Mouse (Mus musculus) neutrophil, adult 5-6 weeks (primary cell): ENCODE data around the gene Cacna1h. TPM values are rescaled to one million over a fixed set of nuclear protein-coding genes. Genes with fewer than 3 reads are reported as not detected.

ENCODE experiments used
- ATAC-seq: fragments of 151-379, 151-347 bp; 2 replicates; pipeline ENCODE4 v1.8.0; 2017; ENCODE audit warnings: mild to moderate bottlenecking, moderate TSS enrichment; ENCODE audit not compliant: insufficient number of reproducible peaks, poor library complexity, low FRiP score, severe bottlenecking; ENCODE audit errors: extremely low read depth
- total RNA-seq: library from RNA; stranded (forward); fragments of 200-1000 nt; gene quantifications from 2 replicates; pipeline ENCODE4 v1.2.3, GENCODE M21; 2017

The Cacna1h gene
- total RNA-seq, 1 experiment from 2014 or later: 1.5 TPM

DNA sequence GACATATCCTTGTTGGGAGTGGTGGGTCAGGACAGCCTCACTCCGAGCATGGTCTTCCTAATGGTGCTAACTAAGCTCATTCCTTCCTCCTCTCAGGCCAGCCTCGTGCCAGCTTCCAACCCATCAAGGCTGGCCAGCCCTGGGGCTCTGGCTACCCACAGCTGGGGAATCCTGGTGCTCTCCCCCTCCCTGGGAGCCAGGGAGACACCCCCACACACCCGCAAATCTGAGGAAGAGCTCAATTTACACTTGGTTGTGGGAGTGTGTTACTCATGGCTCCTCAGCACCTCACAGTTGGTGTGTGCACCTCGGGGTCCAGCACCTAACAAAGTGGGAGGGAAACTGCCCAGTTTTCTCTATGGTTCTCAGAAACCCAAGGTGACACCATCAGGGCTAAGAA, 22.3 kb downstream of the Cacna1h start:
- ATAC-seq: no peak

DNA sequence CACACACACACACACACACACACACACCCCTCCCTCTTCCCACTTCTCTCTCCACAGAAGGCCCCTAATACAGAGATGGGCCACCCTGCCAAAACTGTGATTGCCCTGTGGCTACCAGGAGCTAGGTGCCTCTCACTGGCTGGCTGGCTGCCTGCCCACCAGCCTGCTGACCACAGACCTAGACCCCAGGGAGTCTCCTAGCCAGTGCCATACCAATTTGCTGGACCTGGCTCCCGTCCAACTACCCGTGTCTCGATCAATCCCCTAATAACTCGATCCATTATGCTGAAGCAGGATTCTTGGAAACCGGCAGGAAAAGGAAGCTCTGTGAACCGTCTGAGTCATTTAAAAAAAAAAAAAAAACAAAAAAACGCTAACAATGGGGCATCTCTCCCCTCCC, 22.8 kb downstream of the Cacna1h start:
- no peak for ATAC-seq

DNA sequence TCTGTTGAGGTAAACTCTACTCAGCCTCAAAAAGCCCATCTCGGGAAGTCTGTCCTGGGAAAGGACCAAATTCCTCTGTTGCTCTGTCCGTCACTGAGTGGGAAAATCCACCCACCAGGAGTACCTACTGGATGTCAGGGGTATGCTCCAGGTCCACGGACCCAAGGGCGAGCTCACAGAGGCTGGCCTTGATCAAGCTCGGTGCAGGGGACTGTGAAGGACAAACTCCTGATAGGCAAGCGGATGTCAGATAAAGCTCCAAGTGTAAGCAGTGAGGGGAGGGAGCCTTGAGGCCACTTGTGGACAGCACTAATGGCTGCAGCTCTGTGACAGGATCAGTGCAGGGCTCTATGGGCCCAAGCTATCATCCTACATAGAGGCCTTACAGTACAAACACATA, 23.4 kb downstream of the Cacna1h start:
- no peak for ATAC-seq

DNA sequence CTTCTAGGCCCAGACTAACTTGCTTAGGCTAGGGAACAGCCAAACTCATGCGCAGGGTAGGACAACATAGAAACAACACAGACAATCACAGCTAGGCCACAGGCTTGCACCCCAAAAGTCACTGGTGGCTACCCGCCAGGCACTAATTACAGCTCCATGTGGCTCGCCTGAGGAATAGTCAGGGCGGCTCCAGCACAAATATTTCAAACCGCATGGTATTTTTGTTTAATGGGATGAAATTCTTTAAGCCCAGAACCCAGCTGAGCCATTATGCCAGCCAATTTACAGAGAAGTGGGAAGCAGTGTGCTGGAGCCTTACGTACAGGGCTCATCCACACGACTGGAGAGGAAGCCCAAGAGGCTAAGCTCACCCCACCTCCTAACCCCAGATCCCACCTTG, 24.0 kb downstream of the Cacna1h start:
- ATAC-seq: no peak

DNA sequence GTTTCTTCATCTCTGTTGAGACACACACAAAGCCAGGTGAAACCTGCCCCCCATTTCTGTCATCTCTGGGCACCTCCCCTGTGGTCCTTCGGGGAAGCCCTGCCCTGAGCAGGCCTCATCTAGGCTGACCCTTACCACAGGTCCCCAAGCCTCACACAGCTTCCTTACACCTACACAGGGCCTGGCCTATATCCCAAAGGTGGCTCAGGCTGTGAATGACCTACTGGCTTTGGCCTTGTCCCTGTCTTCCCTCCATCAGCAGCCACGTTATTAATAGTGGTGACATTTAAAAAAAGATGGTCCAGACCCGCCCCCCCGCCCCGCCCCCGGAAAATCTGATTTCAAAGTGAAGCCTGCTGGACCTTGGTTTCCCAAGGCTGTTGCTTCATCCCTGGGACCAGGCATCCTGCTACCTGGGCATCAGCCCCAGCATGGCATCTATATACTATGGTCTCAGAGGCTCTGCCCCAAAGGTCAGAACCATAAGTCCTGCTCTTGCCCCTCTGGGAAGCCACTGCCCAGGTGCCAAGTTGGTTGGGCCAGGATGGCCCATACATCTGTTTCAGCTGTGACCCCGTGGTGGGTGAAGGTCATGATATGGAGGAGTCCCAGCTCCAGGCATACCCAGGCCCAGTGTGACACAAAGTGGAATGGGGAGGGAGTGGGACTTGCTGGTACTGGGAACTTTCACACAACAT, 25.1 kb downstream of the Cacna1h start:
- ATAC-seq: no peak

DNA sequence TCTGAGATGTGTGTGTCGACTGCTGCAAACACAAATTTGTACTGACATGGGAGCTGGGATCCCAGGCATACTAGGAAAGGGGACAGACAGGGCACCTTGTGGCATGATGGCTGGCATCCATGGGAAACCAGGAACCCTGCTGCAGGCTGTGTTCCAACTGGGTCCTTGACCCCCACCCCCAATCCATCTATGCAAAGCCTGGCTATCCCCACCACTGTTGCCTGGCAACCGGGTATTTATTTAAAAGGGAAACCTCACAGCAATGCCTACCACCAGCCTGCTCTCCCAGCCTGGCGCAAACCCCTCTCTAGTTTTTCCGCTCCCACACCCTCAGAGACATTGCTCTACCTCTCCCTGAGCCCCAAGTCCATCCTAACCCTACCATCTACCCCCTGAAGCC, 26.2 kb downstream of the Cacna1h start:
- ATAC-seq: no peak

DNA sequence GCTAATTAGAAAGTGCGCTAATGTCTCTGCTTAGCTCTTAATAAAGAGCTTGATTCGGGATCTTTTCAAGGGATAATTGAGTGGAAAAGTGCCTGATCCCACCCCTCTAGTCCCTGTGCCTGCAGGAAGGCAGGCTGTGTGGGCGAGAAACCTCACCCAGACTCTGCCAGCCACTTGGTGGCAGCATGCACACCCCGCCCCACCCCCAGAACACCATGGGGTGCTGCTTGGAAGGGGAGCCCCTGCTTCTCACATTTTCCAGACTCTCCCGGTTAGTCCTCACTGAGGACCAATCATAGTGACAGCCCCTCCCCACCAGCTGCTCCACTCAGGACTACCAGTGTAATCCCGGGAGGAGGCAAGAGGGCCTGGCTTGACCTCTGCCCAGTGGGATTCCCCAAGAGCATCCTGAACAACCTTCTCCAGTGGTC, 27.6 kb downstream of the Cacna1h start:
- no peak for ATAC-seq

DNA sequence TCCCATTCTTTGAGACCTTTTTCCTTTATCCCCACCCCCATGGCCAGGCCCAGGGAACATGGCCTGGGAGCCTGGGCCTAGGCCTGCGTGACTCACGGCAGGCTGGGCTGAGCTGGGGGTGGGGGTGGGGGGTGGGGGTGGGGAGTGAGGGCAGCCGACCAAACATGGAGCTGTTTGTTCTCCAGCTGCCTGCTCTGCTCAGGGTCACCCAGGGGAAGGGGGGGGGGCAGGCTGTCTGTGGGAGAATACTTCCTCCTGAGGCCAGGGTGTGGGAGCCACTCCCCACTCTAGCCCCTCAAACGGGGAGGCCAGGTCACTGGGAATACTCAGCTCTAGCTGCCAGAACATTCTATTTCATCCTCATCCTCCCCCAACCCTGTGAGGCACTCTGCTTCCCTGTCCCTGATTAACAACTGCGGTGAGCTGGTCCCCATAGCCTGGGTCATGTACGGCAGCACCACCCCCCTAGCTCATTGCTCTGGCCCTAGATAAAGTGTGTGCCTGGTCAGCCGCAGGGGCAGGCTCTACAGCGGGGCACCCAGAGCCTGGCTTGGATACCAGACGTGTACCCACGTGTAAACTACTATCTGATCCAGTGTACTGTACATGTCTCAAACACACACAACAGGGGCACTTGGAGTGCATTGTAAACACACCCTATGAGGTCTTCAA, 28.2 kb downstream of the Cacna1h start:
- no peak for ATAC-seq

DNA sequence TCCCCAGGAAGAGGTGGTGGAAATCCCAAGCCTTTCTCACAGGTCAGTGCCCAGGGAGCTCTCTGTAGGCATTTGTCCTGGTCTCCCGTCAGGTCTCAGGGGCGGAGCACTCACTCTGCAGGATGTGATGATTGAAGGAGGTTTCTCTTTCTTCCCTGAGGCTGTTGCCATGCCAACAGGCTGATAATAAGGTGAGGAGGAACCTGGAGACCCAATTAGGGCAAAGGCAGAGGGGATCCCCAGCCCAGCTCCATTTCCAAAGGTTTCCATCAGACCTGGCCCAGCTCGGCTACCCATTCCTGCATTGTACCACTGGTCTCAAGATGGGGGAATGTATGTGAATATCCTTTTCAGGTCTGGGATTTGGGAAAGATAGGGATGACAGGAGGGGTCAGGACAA, 29.4 kb downstream of the Cacna1h start:
- no peak for ATAC-seq

DNA sequence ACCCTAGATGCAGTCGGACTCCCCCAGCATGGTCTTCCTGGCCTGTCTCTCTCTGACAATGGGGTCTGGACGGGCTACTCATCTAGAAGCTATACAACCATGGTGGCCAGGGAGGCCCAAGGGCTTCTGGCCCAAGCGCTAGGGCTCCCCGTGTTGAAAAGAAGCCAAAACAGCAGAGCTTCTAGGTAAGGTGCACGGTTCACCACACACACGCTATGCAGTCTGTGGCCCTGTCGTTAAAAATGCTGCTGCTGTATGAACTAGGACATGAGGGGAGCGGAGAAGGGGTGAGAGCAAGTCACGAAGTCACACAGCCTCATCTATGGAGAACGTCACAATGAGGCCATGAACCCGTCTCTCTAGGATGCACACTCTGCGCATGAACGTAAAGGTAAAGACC, 31.4 kb downstream of the Cacna1h start:
- ATAC-seq: no peak

DNA sequence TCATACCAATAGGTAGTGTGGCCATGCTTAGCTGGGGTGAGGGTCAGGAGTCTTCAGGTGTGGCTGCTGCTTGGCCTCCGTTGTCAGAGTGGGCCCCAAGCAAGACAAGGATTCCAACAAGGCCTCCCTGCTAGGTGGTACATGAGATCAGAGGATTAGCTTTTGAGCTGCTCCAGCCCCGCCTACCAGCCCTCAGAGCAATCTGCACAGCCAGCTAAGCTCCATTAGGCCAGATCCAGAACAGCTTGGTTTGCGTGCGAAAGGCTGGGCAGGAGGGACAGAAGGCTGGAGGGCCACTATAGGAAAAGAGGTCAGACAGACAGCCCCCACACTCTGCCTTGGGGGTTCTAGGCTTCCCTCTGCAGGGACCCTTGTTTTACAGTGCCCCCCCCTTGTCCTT, 32.1 kb downstream of the Cacna1h start:
- ATAC-seq: no peak

DNA sequence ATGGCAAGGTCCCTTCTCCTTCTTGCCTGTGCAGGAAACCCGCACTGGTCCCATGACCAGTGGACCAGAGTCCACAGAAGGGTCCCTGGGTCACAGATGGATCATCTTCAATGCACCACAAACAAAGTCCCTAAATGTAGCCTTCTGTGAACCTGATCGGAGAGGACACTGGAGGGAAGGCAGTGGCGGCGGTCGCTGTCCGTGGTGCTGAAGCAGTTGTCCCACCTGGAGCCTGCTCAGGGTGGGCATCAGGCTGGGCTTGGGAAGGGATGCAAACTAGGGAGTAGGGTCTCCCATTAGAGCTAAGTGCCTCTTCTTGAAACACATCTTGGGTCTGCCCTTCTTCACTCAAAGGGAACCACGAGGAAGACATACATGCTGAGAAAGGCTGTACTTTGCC, 33.1 kb downstream of the Cacna1h start:
- ATAC-seq: no peak

DNA sequence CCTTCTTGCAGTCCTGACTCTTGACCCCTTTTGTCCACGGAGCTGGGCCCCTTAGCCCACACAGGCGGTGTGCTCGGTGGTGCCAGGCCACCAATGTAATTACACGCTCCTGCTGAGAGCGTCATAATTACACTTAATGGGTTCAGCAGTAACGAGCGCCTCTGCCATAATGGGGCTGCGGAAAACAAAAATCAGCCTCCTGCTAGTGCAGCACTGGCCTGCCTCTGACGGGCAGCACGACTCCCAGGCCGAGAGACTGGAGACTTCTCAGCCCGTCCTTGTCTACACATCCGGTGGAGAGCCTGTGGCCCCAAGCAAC, 35.1 kb downstream of the Cacna1h start:
- ATAC-seq: no peak

DNA sequence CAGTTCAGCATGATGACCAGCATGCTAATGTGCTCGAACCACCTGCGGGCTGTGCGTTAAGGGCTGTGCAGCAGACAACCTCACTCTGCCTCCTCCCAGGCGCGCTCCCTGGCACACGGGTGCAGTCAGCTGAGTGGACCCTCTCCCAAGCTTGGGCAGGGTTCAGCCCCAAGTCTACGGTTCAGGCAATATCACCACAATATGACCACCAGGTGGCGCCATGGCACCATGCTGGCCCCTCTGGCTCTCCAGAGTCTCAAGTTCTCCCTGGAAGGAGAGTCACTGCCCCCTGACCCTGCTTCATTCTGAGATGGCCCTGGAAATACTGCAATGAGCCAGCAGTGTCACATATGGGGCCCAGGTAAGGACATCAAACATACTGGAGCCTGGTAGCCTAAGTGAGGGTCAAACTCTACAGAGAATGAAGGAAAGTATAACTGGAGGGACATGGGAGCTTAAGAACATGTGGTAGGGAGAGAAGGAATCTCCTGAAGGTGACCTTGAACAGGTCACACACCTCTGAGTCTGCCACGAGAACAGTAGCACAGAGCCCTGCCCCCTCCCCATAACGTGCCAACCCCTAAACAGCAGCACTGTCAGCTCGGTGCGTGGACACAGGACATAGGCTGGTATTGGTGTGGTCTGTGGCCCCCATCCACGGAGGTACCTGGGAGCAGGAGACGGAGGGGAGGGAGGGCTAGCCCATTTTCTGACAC, 35.6 kb downstream of the Cacna1h start:
- no peak for ATAC-seq

DNA sequence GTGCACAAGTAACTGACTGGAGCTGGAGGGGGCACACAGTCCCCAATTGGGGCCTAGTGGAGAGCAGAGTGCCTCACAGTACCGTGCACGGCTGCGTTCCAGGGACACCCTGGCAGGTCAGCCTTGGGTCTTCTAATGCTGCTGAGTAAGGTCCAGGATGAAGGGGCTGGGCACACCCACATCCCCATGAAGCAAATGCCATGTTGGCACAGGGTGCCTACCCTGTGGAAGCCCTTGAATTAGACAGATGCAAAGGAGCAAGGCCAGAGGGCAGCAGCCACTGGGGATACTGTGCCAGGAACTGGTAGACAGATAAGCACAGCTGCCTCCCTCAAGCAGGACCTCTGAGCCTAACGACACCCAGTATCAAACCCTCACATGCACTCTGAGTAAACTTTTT, 39.1 kb downstream of the Cacna1h start:
- ATAC-seq: no peak

DNA sequence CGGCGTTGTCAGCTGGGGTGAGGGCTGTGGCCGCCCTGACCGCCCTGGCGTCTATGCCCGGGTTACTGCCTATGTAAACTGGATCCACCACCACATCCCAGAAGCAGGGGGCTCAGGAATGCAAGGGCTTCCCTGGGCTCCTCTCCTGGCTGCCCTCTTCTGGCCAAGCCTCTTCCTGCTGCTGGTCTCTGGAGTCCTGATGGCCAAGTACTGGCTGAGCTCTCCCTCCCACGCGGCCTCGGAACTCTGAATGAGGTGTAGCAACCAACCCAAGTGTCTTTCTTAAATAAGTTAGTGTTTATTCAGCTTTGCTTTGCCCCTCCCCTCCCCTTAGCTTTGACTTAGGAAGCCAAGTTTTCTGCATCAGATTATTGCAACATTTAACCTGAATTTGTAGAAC, 59.6 kb downstream of the Cacna1h start:
- ATAC-seq: no peak

DNA sequence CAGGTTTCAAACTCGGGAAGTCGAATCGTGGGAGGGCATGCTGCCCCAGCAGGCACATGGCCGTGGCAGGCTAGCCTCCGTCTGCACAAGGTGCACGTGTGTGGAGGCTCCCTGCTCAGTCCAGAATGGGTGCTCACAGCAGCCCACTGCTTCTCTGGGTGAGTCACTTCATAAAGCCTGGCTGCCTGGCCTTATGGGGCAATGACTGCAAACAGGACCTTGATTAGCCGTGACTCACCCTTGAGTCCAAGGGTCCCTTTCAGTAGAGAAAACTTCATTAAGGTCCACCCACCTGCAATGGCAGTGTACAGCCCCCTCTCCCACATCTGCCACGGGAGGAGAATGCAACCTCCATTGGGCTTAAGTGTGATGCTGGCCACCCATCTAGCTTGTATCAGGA, 61.1 kb downstream of the Cacna1h start:
- ATAC-seq: no peak

DNA sequence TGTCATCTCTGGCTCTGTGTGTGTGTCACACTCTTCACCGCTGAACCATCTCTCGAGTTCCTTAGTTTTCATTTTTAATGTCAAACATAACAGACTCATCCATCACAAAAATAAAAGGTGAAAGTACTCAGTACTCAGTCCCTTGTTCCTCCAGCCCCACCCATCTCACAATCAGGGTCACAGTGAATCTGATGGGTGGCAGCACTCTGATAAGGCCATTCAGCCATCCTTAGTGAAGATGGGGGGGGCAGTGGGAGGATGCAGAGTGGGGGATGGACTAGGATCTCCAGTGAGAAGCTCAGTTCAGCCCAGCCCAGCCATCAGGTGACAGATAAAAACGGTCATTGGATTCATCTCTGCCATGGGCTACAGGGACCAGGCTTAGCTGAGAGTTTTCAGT, 64.6 kb downstream of the Cacna1h start, which contains the start of gene Tpsg1:
Gene Tpsg1 (plus strand): TSS at position 301 of the 400 bp plus-strand sequence.
- no peak for ATAC-seq

DNA sequence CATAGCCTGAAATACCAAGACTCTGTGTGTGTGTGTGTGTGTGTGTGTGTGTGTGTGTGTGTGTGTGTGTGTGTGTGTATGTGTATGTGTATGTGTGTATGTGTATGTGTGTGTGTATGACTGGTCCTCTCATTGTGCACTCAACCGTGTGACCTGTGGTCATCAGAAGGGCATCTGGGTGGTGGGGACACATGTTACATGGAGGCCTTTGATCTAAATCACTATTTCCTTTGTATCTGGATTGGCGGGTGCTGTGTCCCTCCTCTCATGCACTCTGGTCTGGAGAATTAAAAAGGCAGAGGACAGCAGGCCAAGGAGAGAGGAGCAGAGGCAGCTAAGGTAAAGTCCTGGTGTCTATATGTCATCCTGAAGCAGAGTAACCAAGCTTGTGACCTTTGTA, 67.6 kb downstream of the Cacna1h start, which contains the start of gene Tpsb2:
Gene Tpsb2 (plus strand): TSS at position 301 of the 400 bp plus-strand sequence.
- no peak for ATAC-seq

DNA sequence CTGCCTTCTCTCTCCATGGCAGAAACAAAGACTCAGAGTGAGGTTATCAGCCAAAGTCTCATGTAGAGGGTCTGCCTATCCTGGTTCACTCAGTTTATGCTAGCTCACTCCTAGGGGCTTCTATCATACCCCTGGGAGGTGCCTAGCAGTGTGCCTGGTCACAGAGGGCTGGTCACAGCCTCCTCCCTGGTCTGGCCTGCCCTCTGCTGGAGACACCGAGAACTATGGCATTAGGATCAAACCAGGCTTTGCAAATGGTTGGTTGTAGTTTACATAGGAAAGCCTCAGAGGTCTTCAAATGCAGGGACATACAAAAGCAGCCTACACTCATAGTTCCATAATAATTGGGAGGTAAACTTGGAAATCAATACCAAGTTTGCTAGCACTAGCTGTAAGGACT, 69.9 kb downstream of the Cacna1h start:
- ATAC-seq: no peak
